Mouse (Mus musculus) MEL (cell line): ENCODE data around the gene Esp16. TPM values are rescaled to one million over a fixed set of nuclear protein-coding genes. Genes with fewer than 3 reads are reported as not detected.
"Not testable (repeated sequence)": the region's sequence is repeated elsewhere in the genome, so short reads cannot be mapped to it uniquely, and the experiment has no call there.

Experiments
- DNase-seq: peaks from one replicate; pipeline ENCODE4 v3.0.0; 2011; ENCODE audit warnings: low read depth, low spot score
- H3K27ac ChIP-seq: 2 replicates; pipeline ENCODE4 v1.5.1; 2012; ENCODE audit warnings: low read depth, mild to moderate bottlenecking, control low read depth, low read length, moderate library complexity; ENCODE audit not compliant: control insufficient read depth
- H3K27me3 ChIP-seq, 2 experiments: fragments of 150-350 bp in 1 of 2; sonication (generic) in 1 of 2; 2 replicates each; pipeline ENCODE4 v1.6.1; 2012; ENCODE audit warnings: low read length in 2 of 2, mild to moderate bottlenecking in 2 of 2, improper control_type of control experiment in 1 of 2, moderate library complexity in 1 of 2; ENCODE audit not compliant: insufficient read depth in 2 of 2, control insufficient read depth in 1 of 2
- H3K36me3 ChIP-seq, 2 experiments: 2 replicates each; pipeline ENCODE4 v1.6.1; 2012 to 2014; ENCODE audit warnings: low read length in 2 of 2, improper control_type of control experiment in 1 of 2, inconsistent platforms in 1 of 2, mild to moderate bottlenecking in 1 of 2; ENCODE audit not compliant: insufficient read depth in 2 of 2, control insufficient read depth in 1 of 2
- H3K4me1 ChIP-seq, 2 experiments: fragments of 150-350 bp in 1 of 2; sonication (generic) in 1 of 2; 2 replicates each; pipeline ENCODE4 v1.6.1; 2012; ENCODE audit warnings: low read length in 2 of 2, improper control_type of control experiment in 1 of 2, mild to moderate bottlenecking in 1 of 2; ENCODE audit not compliant: insufficient read depth in 2 of 2, control insufficient read depth in 1 of 2
- H3K4me3 ChIP-seq, 2 experiments: fragments of 150-350 bp in 1 of 2; sonication (generic) in 1 of 2; 2 replicates each; pipeline ENCODE4 v1.5.1; 2012; ENCODE audit warnings: low read depth in 2 of 2, low read length in 2 of 2, mild to moderate bottlenecking in 2 of 2, moderate library complexity in 2 of 2, control low read depth in 1 of 2, improper control_type of control experiment in 1 of 2; ENCODE audit not compliant: control insufficient read depth in 1 of 2, insufficient read depth in 1 of 2
- H3K79me2 ChIP-seq: 2 replicates; pipeline ENCODE4 v1.6.1; 2012; ENCODE audit warnings: mild to moderate bottlenecking, low read length, moderate library complexity; ENCODE audit not compliant: control insufficient read depth, poor library complexity, insufficient read depth
- H3K9ac ChIP-seq: 2 replicates; pipeline ENCODE4 v1.6.1; 2012; ENCODE audit warnings: low read depth, mild to moderate bottlenecking, control low read depth, low read length, moderate library complexity; ENCODE audit not compliant: control insufficient read depth, poor library complexity, severe bottlenecking
- H3K9me3 ChIP-seq: fragments of 150-350 bp; sonication (generic); replicated peaks from 2 replicates; pipeline ENCODE4 v1.6.1; 2012; ENCODE audit warnings: mild to moderate bottlenecking, low read length, improper control_type of control experiment, moderate library complexity; ENCODE audit not compliant: insufficient read depth
- polyA plus RNA-seq, 2 experiments: library from polyadenylated mRNA; stranded (reverse) in 1 of 2; unstranded in 1 of 2; fragments of >175 nt in 1 of 2; fragments of >200 nt in 1 of 2; gene quantifications; 2 replicates each; pipeline versions ENCODE4 v1.2.1 to v1.2.4; 2012; ENCODE audit warnings: low replicate concordance in 2 of 2, low read depth in 1 of 2; ENCODE audit not compliant: insufficient read length in 2 of 2, insufficient read depth in 1 of 2, missing spikeins in 1 of 2
- total RNA-seq: library from RNA; depleted of rRNA; stranded (reverse); fragments of 300-350 nt; gene quantifications from 2 replicates; pipeline ENCODE4 v1.2.3, GENCODE M21; 2012; rRNA removed

Esp16 gene
- total RNA-seq (not detected in 2 replicates), polyA plus RNA-seq (not detected)

- not testable (repeated sequence) for H3K36me3 ChIP-seq, H3K4me3 ChIP-seq, H3K27me3 ChIP-seq, H3K9ac ChIP-seq, H3K9me3 ChIP-seq, H3K27ac ChIP-seq, DNase-seq, H3K4me1 ChIP-seq, H3K79me2 ChIP-seq
Measured at GRCm38 (mm10) chr17:39535842-39536241, at the start of gene Esp16. Gene Esp16 (plus strand): TSS chr17:39536142.

GRCm38 (mm10) chr17:39498043-39498442, 37.9 kb upstream of the Esp16 start:
- not testable (repeated sequence) for H3K27me3 ChIP-seq, H3K4me3 ChIP-seq, H3K27ac ChIP-seq, H3K36me3 ChIP-seq, H3K79me2 ChIP-seq, DNase-seq, H3K9me3 ChIP-seq, H3K4me1 ChIP-seq, H3K9ac ChIP-seq

Other genes starting within 250 kb of the Esp16 start
- gene Esp18, start 129.8 kb upstream of the Esp16 start, total RNA-seq, result not detected in 2 replicates
- gene Esp18, start 129.8 kb upstream of the Esp16 start, polyA plus RNA-seq, result not detected
- gene Esp15, start 104.8 kb downstream of the Esp16 start, total RNA-seq, result not detected in 2 replicates
- gene Esp15, start 104.8 kb downstream of the Esp16 start, polyA plus RNA-seq, result not detected